Mouse (Mus musculus) midbrain, embryonic 15.5 days (tissue): ENCODE measurements around the gene Mgmt. TPM values are rescaled to one million over a fixed set of nuclear protein-coding genes. Genes with fewer than 3 reads are reported as not detected.
A peak's percentile ranks its signal among the peaks of the same experiment; 100 is the strongest.

ENCODE experiments used
- ATAC-seq: fragments of 200-750 bp; cut with Nextera tagmentation; replicated peaks from 2 replicates; pipeline ENCODE4 v1.8.0; 2017; ENCODE audit warnings: moderate TSS enrichment
- H3K27ac ChIP-seq: fragments of 300-500 bp; sonication (generic); 2 replicates; pipeline ENCODE4 v1.5.1; 2015; ENCODE audit warnings: mild to moderate bottlenecking, inconsistent platforms
- H3K27me3 ChIP-seq: fragments of 300-500 bp; sonication (generic); replicated peaks from 2 replicates; pipeline ENCODE4 v1.6.1; 2015; ENCODE audit warnings: inconsistent platforms
- H3K36me3 ChIP-seq: fragments of 300-500 bp; sonication (generic); replicated peaks from 2 replicates; pipeline ENCODE4 v1.6.1; 2015; ENCODE audit warnings: inconsistent platforms
- H3K4me1 ChIP-seq: fragments of 300-500 bp; sonication (generic); 2 replicates; pipeline ENCODE4 v1.6.1; 2015; ENCODE audit warnings: inconsistent platforms
- H3K4me2 ChIP-seq: fragments of 300-500 bp; sonication (generic); 2 replicates; pipeline ENCODE4 v1.6.1; 2015; ENCODE audit warnings: inconsistent platforms, mild to moderate bottlenecking, moderate library complexity
- H3K4me3 ChIP-seq: fragments of 300-500 bp; sonication (generic); 2 replicates; pipeline ENCODE4 v1.5.1; 2015; ENCODE audit warnings: mild to moderate bottlenecking, inconsistent platforms
- H3K9ac ChIP-seq: fragments of 300-500 bp; sonication (generic); 2 replicates; pipeline ENCODE4 v1.6.1; 2015; ENCODE audit warnings: mild to moderate bottlenecking, inconsistent platforms
- H3K9me3 ChIP-seq: fragments of 300-500 bp; sonication (generic); 2 replicates; pipeline ENCODE4 v1.6.1; 2016; ENCODE audit warnings: inconsistent platforms
- WGBS: fragments of 180-500 bp; shearing (Covaris S2); methylation state at CpG from one replicate; pipeline ENCODE4 v1.1.7; 2015; ENCODE audit warnings: mixed read lengths; 5-methylcytosine and 5-hydroxymethylcytosine counted together
- polyA plus RNA-seq: library from polyadenylated mRNA; unstranded; fragments of >200 nt; fragmentation: Nextera tagmentation; extraction: Ambion mirVana; gene quantifications from 2 replicates; pipeline ENCODE4 v1.2.1, GENCODE M21; 2015

The Mgmt gene
- polyA plus RNA-seq = 1.2 and 1.5 TPM in 2 replicates

DNA sequence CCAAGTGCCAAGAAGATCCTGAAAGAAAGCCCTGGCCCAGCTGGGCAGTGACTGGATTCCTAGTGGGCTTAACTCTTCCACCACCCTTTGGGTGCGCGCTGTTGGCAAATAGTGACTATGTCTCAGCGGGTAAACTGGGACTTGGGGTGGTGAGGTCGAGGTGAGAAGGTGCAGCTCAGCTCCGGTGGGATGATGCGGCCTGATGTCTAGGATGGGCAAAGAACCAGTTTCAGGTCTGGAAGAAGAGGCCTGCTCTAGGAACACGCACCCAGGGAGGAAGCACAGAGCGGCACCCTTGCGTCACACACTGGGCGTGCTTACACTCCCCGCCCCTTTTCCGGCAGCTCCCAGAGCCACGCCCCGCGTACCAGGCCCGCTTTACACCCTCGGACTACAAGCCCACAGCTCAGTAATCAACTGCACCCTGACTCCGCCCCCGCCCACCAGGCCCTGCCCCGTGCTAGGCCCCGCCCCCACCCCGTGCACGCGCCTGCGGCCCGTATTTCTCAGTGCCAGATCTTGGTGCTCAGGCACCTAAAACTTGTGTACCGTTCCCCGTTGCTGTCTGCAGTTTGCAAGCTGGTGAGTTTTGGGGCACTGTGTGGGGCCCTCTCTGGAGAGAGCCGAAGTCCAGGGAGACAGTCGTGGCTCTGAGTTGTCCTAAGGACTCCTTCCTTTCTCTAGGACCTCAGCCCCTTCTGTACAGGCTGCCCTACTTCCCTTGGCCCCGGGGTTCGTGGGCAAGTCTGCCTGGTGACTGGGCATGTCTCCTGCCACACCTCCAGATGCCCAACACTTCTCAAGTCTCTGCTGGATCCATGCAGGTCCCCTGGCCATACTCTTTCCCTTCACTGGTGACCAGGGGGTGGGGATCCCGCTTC lies at the start of gene Mgmt:
TSS of gene Mgmt (plus strand) at position 509 of the 881 bp plus-strand sequence.
- no peaks in the 10 kb centered on the region for H3K36me3 ChIP-seq
- peaks cover 6% of the 10 kb centered on the region; the same call in 1 of the 2 replicates for H3K4me1 ChIP-seq
- peak within 1 kb of the TSS; percentile 59 for H3K4me2 ChIP-seq
- 12% methylated on average over 32 of the region's 33 CpGs for WGBS
- H3K27ac ChIP-seq = no peak within 1 kb of the TSS
- peak within 1 kb of the TSS; percentile 33 for H3K4me3 ChIP-seq
- 0 out of 2 replicates have a peak, but pooled peaks cover 2% of the 10 kb centered on the region for H3K27me3 ChIP-seq
- H3K9me3 ChIP-seq = no peaks in the 10 kb centered on the region
- peak; percentile 97 for ATAC-seq
- peak within 1 kb of the TSS; percentile 42; the same call in 1 of the 2 replicates for H3K9ac ChIP-seq

- Histone ChIP-seq H3K4me1 (peaks cover 26% of the 10 kb centered on the region), H3K4me3 (no peak overlapping the region), H3K27ac (no peak overlapping the region), H3K9ac (no peak overlapping the region), H3K27me3 (no peaks in the 10 kb centered on the region), H3K4me2 (no peak overlapping the region), H3K9me3 (no peaks in the 10 kb centered on the region), H3K36me3 (no peaks in the 10 kb centered on the region)
- 44% methylated on average over 5 of the region's 5 CpGs for WGBS
- no peak for ATAC-seq
These were observed 49.6 kb upstream of the Mgmt start for GRCm38 (mm10) chr7:136844835-136845234.

GRCm38 (mm10) chr7:136845321-136845720 lies 49.1 kb upstream of the Mgmt start:
- no peak overlapping the region for H3K9ac ChIP-seq
- no peak overlapping the region for H3K4me2 ChIP-seq
- H3K27me3 ChIP-seq = no peaks in the 10 kb centered on the region
- H3K9me3 ChIP-seq = no peaks in the 10 kb centered on the region
- no peaks in the 10 kb centered on the region for H3K36me3 ChIP-seq
- H3K27ac ChIP-seq = no peak overlapping the region
- 36% methylated on average over 9 of the region's 9 CpGs for WGBS
- ATAC-seq = no peak
- no peak overlapping the region for H3K4me3 ChIP-seq
- peaks cover 26% of the 10 kb centered on the region for H3K4me1 ChIP-seq

GRCm38 (mm10) chr7:136846086-136846620 lies 48.3 kb upstream of the Mgmt start:
- no peak for ATAC-seq
- Histone ChIP-seq H3K27ac (no peak overlapping the region), H3K9me3 (no peaks in the 10 kb centered on the region), H3K27me3 (no peaks in the 10 kb centered on the region), H3K36me3 (no peaks in the 10 kb centered on the region), H3K9ac (no peak overlapping the region), H3K4me2 (no peak overlapping the region), H3K4me3 (no peak overlapping the region), H3K4me1 (peaks cover 24% of the 10 kb centered on the region)
- WGBS = 33% methylated on average over 10 of the region's 10 CpGs

DNA sequence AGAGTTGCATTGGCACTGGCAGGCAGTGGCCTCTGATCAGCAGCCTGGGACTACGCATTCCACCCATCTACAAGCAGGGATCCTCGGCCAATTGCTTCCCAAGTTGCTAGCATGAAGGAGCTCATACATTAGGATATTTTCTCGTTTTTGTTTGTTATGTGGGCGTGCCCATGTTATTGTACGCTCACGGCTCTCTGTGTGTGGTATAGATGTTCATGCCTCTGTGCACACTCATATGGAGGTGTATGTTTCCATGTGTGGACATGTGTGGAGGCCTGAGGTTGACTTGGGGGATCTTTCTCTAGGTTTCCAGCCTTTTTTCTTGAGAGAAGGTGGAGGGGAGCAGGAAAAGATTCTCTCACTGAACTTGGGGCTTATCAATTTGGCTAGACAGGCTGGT lies 46.8 kb upstream of the Mgmt start:
- no peaks in the 10 kb centered on the region for H3K36me3 ChIP-seq
- peaks cover 19% of the 10 kb centered on the region for H3K4me1 ChIP-seq
- H3K4me2 ChIP-seq = no peak overlapping the region
- WGBS = 92% methylated on average over 6 of the region's 6 CpGs
- H3K9ac ChIP-seq = no peak overlapping the region
- no peaks in the 10 kb centered on the region for H3K27me3 ChIP-seq
- no peaks in the 10 kb centered on the region for H3K9me3 ChIP-seq
- no peak overlapping the region for H3K4me3 ChIP-seq
- H3K27ac ChIP-seq = no peak overlapping the region
- no peak for ATAC-seq

DNA sequence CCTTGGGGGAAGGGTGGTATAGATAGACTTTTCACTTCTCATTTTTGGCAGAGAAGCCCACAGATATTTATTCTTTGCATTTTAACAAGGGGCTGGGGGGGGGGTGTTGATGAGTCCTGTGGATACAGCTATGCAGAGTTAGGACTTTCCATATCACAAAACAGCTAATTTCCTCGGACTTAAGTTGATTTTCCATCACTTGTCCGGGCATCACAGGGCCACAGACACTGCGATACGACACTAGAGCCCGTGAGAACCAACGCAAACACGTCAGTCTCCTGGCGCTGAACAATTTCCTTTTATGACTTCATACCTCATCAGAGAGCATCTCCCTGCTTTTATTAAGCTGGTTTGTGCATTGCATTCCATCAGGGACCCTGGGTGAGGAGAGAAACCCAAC lies 45.7 kb upstream of the Mgmt start:
- no peak overlapping the region for H3K27ac ChIP-seq
- no peak overlapping the region for H3K4me2 ChIP-seq
- H3K36me3 ChIP-seq = no peaks in the 10 kb centered on the region
- ATAC-seq = no peak
- no peak overlapping the region for H3K4me3 ChIP-seq
- H3K9me3 ChIP-seq = no peaks in the 10 kb centered on the region
- H3K9ac ChIP-seq = no peak overlapping the region
- 84% methylated on average over 8 of the region's 8 CpGs for WGBS
- no peaks in the 10 kb centered on the region for H3K27me3 ChIP-seq
- H3K4me1 ChIP-seq = peaks cover 15% of the 10 kb centered on the region

DNA sequence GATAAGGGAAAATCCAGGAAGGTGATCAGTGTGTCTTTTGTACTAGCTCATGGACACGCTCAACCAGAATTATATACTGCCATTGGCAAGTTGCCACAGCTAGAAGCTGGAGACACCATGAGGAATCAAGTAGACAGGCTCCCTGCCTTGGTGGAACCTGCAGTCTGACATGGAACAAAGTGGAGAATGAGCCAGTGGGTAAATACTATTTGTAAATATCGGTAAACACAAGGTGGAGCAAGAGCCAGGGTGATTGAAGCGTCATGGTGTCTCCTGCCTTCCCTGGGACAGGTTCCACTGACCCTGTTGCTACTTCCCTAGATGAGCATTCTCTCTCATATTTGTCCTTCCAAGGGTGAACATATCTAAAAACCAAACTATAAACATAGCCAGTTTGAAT lies 44.6 kb upstream of the Mgmt start:
- Histone ChIP-seq H3K9me3 (no peaks in the 10 kb centered on the region), H3K4me2 (no peak overlapping the region), H3K36me3 (no peaks in the 10 kb centered on the region), H3K9ac (no peak overlapping the region), H3K27me3 (no peaks in the 10 kb centered on the region), H3K4me1 (peaks cover 13% of the 10 kb centered on the region), H3K27ac (no peak overlapping the region), H3K4me3 (no peak overlapping the region)
- WGBS = 91% methylated on average over 3 of the region's 3 CpGs
- ATAC-seq = no peak

DNA sequence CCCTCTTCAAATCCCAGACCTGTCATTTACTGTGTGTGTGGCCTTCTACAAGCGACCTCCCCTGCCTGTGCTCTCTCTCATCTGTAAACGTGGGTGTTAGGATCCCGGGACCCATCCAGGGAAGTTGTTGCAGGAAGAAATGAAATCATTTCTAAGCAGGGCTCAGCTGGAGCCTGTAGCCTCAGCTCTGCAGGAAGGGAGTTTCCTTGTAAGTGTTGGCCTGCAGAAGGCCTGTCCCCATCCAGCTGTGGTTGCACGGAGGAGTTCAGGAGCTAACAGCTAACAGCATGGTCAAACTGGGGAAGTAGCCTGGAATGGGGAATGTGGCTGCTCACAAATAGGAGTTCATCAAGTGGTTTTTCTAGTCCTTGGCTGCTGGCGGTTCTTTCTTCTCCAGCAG lies 44.1 kb upstream of the Mgmt start:
- 75% methylated on average over 5 of the region's 5 CpGs for WGBS
- H3K27me3 ChIP-seq = no peaks in the 10 kb centered on the region
- no peak overlapping the region for H3K27ac ChIP-seq
- no peaks in the 10 kb centered on the region for H3K9me3 ChIP-seq
- no peak overlapping the region for H3K9ac ChIP-seq
- H3K4me1 ChIP-seq = peaks cover 12% of the 10 kb centered on the region
- H3K4me2 ChIP-seq = no peak overlapping the region
- ATAC-seq = no peak
- H3K4me3 ChIP-seq = no peak overlapping the region
- no peaks in the 10 kb centered on the region for H3K36me3 ChIP-seq

DNA sequence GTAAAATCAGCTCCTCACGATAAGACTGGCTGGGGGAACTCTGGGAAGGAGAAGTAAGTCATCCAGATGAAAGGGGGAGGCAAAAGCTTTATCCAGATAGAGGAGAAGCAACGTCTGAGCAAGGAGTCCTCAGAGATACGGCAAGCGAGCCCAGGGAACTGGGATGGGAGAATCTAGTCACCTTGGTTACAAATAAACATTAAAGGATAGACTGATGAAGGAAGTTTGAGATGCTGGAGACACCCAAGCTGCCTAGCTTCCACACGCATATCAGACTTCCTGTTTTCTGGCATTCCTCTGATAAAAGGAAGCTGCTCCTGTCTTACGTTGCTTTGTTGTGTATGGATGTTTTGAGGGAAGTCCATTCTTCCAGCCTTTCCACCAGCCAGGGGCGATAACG lies 42.5 kb upstream of the Mgmt start:
- Histone ChIP-seq H3K27ac (no peak overlapping the region), H3K9ac (no peak overlapping the region), H3K9me3 (no peaks in the 10 kb centered on the region), H3K4me2 (no peak overlapping the region), H3K36me3 (no peaks in the 10 kb centered on the region), H3K4me1 (no peaks in the 10 kb centered on the region), H3K27me3 (no peaks in the 10 kb centered on the region), H3K4me3 (no peak overlapping the region)
- 82% methylated on average over 8 of the region's 8 CpGs for WGBS
- no peak for ATAC-seq

DNA sequence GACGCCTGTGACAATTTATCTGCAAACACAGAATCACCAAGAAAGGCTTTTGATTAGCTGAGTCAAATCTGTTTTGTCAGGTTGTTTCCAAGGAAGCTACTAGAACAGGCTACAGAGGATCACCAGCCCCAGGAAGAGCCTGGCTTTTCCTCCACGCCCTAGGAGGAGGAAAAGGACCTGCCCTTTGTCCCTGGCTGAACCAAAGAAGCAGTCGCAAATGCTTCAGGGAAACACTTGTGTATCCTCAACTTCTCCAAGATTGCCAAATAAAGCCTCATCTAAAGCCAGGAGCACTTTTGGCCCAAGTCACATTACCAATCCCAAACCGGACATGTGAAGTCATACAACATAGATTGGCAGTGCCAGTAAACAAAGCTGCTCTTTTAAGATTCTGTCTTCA lies 41.7 kb upstream of the Mgmt start:
- no peak overlapping the region for H3K27ac ChIP-seq
- H3K36me3 ChIP-seq = no peaks in the 10 kb centered on the region
- no peaks in the 10 kb centered on the region for H3K27me3 ChIP-seq
- no peaks in the 10 kb centered on the region for H3K9me3 ChIP-seq
- no peak overlapping the region for H3K4me3 ChIP-seq
- H3K4me1 ChIP-seq = no peaks in the 10 kb centered on the region
- ATAC-seq = no peak
- no peak overlapping the region for H3K9ac ChIP-seq
- 75% methylated on average over 4 of the region's 4 CpGs for WGBS
- no peak overlapping the region for H3K4me2 ChIP-seq

- WGBS = 27% methylated on average over 7 of the region's 7 CpGs
- no peak overlapping the region for H3K4me3 ChIP-seq
- no peaks in the 10 kb centered on the region for H3K36me3 ChIP-seq
- H3K9me3 ChIP-seq = no peaks in the 10 kb centered on the region
- no peak overlapping the region for H3K4me2 ChIP-seq
- no peak overlapping the region for H3K27ac ChIP-seq
- peaks cover 14% of the 10 kb centered on the region for H3K4me1 ChIP-seq
- ATAC-seq = no peak
- no peak overlapping the region for H3K9ac ChIP-seq
- H3K27me3 ChIP-seq = no peaks in the 10 kb centered on the region
These were observed 29.5 kb upstream of the Mgmt start for GRCm38 (mm10) chr7:136864677-136865463.

DNA sequence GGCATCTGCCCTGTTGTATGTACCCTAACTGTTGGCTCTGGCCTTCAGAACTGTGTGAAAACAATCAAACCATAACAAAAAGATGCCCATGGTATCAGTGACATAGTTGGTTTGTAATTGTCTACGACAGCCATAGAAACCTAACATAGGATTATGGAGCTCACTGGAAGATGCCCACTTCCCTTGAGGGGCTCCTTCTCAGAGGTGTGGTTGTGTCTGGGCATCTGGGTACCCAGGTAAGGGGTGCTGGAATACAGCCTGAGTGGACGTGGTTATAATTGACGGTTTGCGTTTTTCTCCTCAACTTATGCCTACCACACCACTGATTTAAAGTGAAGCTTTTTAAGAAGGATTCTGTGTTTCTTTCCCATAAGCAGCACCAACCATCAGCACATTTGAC lies 28.5 kb upstream of the Mgmt start:
- Histone ChIP-seq H3K27ac (no peak overlapping the region), H3K4me1 (peaks cover 14% of the 10 kb centered on the region), H3K27me3 (no peaks in the 10 kb centered on the region), H3K36me3 (no peaks in the 10 kb centered on the region), H3K9me3 (no peaks in the 10 kb centered on the region), H3K4me2 (no peak overlapping the region), H3K9ac (no peak overlapping the region), H3K4me3 (no peak overlapping the region)
- ATAC-seq = no peak
- 93% methylated on average over 4 of the region's 4 CpGs for WGBS
